Mouse (Mus musculus) hindbrain, embryonic 11.5 days (tissue): ENCODE data around the gene Nemf. TPM values are rescaled to one million over a fixed set of nuclear protein-coding genes. Genes with fewer than 3 reads are reported as not detected.
"Not testable (repeated sequence)": the region's sequence is repeated elsewhere in the genome, so short reads cannot be mapped to it uniquely, and the experiment has no call there.

Experiments
- ATAC-seq: fragments of 200-750 bp; cut with Nextera tagmentation; 2 replicates; pipeline ENCODE4 v1.8.0; 2017; ENCODE audit warnings: mild to moderate bottlenecking, moderate TSS enrichment, moderate library complexity; ENCODE audit not compliant: low FRiP score
- DNase-seq: peaks from one replicate; pipeline ENCODE4 v3.0.0-alpha.2; 2015; ENCODE audit warnings: low spot score
- H3K27ac ChIP-seq: fragments of 300-500 bp; sonication (generic); 2 replicates; pipeline ENCODE4 v1.5.1; 2014; ENCODE audit warnings: mild to moderate bottlenecking, low read depth, low read length
- H3K27me3 ChIP-seq: fragments of 300-500 bp; sonication (generic); 2 replicates; pipeline ENCODE4 v1.6.1; 2014; ENCODE audit warnings: mild to moderate bottlenecking, low read length, moderate library complexity, mixed read lengths; ENCODE audit not compliant: control insufficient read depth, insufficient read depth
- H3K36me3 ChIP-seq: fragments of 300-500 bp; sonication (generic); 2 replicates; pipeline ENCODE4 v1.6.1; 2014; ENCODE audit warnings: mild to moderate bottlenecking, low read length, moderate library complexity, mixed read lengths; ENCODE audit not compliant: control insufficient read depth, insufficient read depth
- H3K4me1 ChIP-seq: fragments of 300-500 bp; sonication (generic); replicated peaks from 2 replicates; pipeline ENCODE4 v1.6.1; 2014; ENCODE audit warnings: low read length, mixed read lengths; ENCODE audit not compliant: control insufficient read depth, insufficient read depth
- H3K4me2 ChIP-seq: fragments of 300-500 bp; sonication (generic); replicated peaks from 2 replicates; pipeline ENCODE4 v1.6.1; 2014; ENCODE audit warnings: mild to moderate bottlenecking, low read depth, low read length
- H3K4me3 ChIP-seq: fragments of 300-500 bp; sonication (generic); 2 replicates; pipeline ENCODE4 v1.5.1; 2014; ENCODE audit warnings: low read depth, low read length
- H3K9ac ChIP-seq: fragments of 300-500 bp; sonication (generic); 2 replicates; pipeline ENCODE4 v1.6.1; 2014; ENCODE audit warnings: low read depth, low read length
- H3K9me3 ChIP-seq: fragments of 300-500 bp; sonication (generic); 2 replicates; pipeline ENCODE4 v1.6.1; 2016; ENCODE audit warnings: low read length; ENCODE audit not compliant: control insufficient read depth
- WGBS: fragments of 180-500 bp; shearing (Covaris S2); extraction: QIAGEN DNeasy Blood & Tissue Kit; methylation state at CpG from one replicate; pipeline ENCODE4 v1.1.7; 2014; 5-methylcytosine and 5-hydroxymethylcytosine counted together
- polyA plus RNA-seq: library from polyadenylated mRNA; unstranded; fragments of >200 nt; fragmentation: Nextera tagmentation; extraction: Ambion mirVana; gene quantifications from 2 replicates; pipeline ENCODE4 v1.2.1, GENCODE M21; 2014

Nemf gene
- polyA plus RNA-seq, 1 experiment from 2014 or later = 108 TPM

DNA sequence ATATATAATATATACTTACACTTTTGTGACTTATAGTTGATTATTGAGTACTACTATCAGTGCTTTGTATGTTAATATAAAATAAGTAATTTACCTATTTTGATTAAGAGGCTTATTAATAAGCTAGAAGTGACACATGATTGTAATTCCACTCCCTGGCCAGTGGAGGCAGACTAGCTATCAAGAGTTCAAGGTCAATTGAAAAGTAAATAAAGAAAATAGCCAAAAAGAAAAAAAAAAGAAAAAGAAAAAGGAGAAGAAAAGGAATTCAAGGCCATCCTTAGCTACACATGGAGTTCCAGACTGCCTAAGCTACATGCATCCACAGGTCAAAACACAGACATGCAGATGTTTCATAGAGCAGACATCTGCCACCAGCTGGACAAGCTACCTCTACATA, 9.5 kb upstream of the Nemf start:
- no peaks in the 10 kb centered on the region for H3K27me3 ChIP-seq
- no peak overlapping the region for H3K4me3 ChIP-seq
- no peaks in the 10 kb centered on the region for H3K4me1 ChIP-seq
- no peak overlapping the region for H3K4me2 ChIP-seq
- H3K9ac ChIP-seq = no peak overlapping the region
- H3K9me3 ChIP-seq = no peaks in the 10 kb centered on the region
- no peak for DNase-seq
- H3K27ac ChIP-seq = no peak overlapping the region
- H3K36me3 ChIP-seq = no peaks in the 10 kb centered on the region
- ATAC-seq = no peak

GRCm38 (mm10) chr12:69365757-69366156, 8.8 kb upstream of the Nemf start:
- H3K27me3 ChIP-seq = no peaks in the 10 kb centered on the region
- H3K4me3 ChIP-seq = no peak overlapping the region
- H3K9me3 ChIP-seq = no peaks in the 10 kb centered on the region
- no peak overlapping the region for H3K9ac ChIP-seq
- H3K36me3 ChIP-seq = no peaks in the 10 kb centered on the region
- H3K27ac ChIP-seq = no peak overlapping the region
- 80% methylated on average over 7 of the region's 7 CpGs for WGBS
- ATAC-seq = no peak
- no peak overlapping the region for H3K4me2 ChIP-seq
- no peaks in the 10 kb centered on the region for H3K4me1 ChIP-seq
- DNase-seq = no peak

DNA sequence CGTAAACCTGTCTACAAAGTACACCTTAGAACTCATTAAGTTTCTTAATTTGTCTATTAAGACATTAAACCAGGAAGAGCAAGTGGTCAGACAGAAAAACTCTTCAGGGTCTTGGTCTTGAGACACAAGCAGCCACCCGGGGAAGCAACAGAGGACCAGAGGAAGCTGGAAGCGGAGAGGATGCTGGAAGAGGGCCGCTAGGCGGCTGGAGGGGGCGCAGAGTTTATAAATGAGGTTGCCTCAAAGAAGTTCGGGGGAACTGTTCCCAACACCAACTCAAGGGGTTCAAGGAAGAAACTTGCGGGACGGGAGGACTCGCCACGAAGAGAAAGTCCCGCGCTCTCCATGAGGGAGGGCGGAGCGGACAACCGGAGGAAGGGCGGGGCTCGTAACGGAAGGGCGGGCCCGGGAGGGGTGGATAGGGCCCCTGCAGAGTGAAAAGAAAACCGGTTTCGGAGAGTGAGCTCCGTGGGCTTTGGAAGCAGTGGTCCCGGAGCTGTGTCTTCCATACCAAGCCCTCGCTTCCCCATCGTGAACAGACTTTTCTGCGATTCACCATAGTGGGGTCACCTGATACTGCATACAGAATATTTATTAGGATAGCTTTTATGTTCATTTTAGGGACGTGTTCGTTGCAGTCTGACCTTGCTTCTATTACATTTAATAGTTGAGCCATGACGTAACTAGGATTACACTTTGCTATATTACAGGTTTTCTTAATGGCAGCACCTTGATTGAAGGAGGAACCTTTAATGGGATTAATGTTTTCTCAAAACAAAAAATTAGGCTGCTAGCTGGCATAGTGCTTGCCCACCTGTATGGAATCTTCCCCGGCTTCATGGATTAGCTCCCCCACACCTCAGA, 7.2 kb upstream of the Nemf start:
- Histone ChIP-seq H3K4me2 (peak overlapping the region; percentile 71), H3K27me3 (no peaks in the 10 kb centered on the region), H3K4me3 (peak overlapping the region; percentile 51), H3K36me3 (no peaks in the 10 kb centered on the region), H3K4me1 (no peaks in the 10 kb centered on the region), H3K9ac (peak overlapping the region; percentile 66), H3K27ac (no peak overlapping the region), H3K9me3 (no peaks in the 10 kb centered on the region)
- ATAC-seq (no peak), DNase-seq (peak; percentile 75)
- 6% methylated on average over 32 of the region's 32 CpGs for WGBS

DNA sequence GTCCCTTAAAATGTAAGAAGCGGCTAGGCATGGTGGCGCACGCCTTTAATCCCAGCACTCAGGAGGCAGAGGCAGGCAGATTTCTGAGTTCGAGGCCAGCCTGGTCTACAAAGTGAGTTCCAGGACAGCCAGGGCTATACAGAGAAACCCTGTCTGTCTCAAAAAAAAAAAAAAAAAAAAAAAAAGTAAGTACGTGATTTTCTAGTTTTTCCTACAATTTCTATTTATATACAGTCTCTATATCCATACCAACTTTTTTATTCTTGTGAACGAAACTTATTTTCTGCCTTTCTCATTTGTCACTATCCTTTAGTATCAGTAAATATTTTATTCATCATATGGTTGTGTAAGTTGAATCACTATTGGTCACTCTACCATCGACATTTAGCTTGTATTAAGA, 6.1 kb upstream of the Nemf start:
- 93% methylated on average over 7 of the region's 7 CpGs for WGBS
- not testable (repeated sequence) for ATAC-seq, H3K4me1 ChIP-seq, H3K9ac ChIP-seq, H3K36me3 ChIP-seq, DNase-seq, H3K4me2 ChIP-seq, H3K4me3 ChIP-seq, H3K27ac ChIP-seq, H3K27me3 ChIP-seq, H3K9me3 ChIP-seq

DNA sequence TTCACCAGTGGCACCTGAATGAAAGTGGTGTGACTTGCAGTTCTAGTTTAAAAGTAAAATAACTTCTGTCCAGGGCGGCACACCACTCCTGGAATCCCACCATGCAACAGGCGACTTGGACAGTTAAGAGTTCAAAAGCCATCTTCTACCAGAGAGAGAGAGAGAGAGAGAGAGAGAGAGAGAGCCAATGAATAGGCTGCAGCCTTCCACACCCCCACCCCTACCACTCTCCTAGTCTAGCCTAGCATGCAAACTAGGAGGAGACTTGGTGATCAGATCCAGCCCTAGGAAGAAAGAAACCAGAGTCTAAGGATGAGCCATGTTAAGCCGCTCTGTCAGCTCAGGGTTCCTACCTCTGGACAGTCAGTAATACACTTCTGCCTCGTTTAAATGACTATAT, 5.4 kb upstream of the Nemf start:
- Histone ChIP-seq H3K9ac (no peak overlapping the region), H3K27ac (no peak overlapping the region), H3K4me2 (no peak overlapping the region; the same call in 1 of the 2 replicates), H3K9me3 (no peaks in the 10 kb centered on the region), H3K4me1 (no peaks in the 10 kb centered on the region), H3K36me3 (no peaks in the 10 kb centered on the region), H3K4me3 (peak overlapping the region; percentile 45; the same call in 1 of the 2 replicates), H3K27me3 (no peaks in the 10 kb centered on the region)
- DNase-seq = no peak
- ATAC-seq = no peak
- 45% methylated on average over 4 of the region's 4 CpGs for WGBS

GRCm38 (mm10) chr12:69361919-69362318, 5.0 kb upstream of the Nemf start:
- no peak for ATAC-seq
- peak overlapping the region; percentile 46 for H3K9ac ChIP-seq
- peak overlapping the region; percentile 45 for H3K4me3 ChIP-seq
- 6% methylated on average over 10 of the region's 10 CpGs for WGBS
- H3K27me3 ChIP-seq = no peaks in the 10 kb centered on the region
- H3K9me3 ChIP-seq = no peaks in the 10 kb centered on the region
- H3K4me2 ChIP-seq = peak overlapping the region; percentile 45
- H3K4me1 ChIP-seq = no peaks in the 10 kb centered on the region
- DNase-seq = no peak
- H3K27ac ChIP-seq = peak overlapping the region; percentile 64
- no peaks in the 10 kb centered on the region for H3K36me3 ChIP-seq

GRCm38 (mm10) chr12:69360997-69361899, 4.3 kb upstream of the Nemf start:
- peak overlapping the region; percentile 46 for H3K9ac ChIP-seq
- not testable (repeated sequence) for H3K9me3 ChIP-seq, H3K27me3 ChIP-seq, H3K4me1 ChIP-seq, H3K36me3 ChIP-seq
- peak; percentile 96 for ATAC-seq
- peak overlapping the region; percentile 45 for H3K4me2 ChIP-seq
- H3K27ac ChIP-seq = peak overlapping the region; percentile 64
- WGBS = under 1% methylated on average over 38 of the region's 50 CpGs
- peak; percentile 99 for DNase-seq
- peak overlapping the region; percentile 45 for H3K4me3 ChIP-seq

GRCm38 (mm10) chr12:69360655-69360996, 3.7 kb upstream of the Nemf start:
- no peak overlapping the region for H3K4me3 ChIP-seq
- no peaks in the 10 kb centered on the region for H3K9me3 ChIP-seq
- H3K4me1 ChIP-seq = no peaks in the 10 kb centered on the region
- ATAC-seq (no peak), DNase-seq (peak; percentile 60)
- no peak overlapping the region for H3K4me2 ChIP-seq
- H3K27ac ChIP-seq = no peak overlapping the region
- H3K36me3 ChIP-seq = no peaks in the 10 kb centered on the region
- H3K27me3 ChIP-seq = no peaks in the 10 kb centered on the region
- 24% methylated on average over 5 of the region's 5 CpGs for WGBS
- no peak overlapping the region for H3K9ac ChIP-seq
